Mouse (Mus musculus) E14TG2a.4 (cell line): ENCODE data around the gene Anln.

Experiments used
- CTCF ChIP-seq: conservative IDR thresholded peaks from 2 replicates; pipeline ENCODE4 v1.5.1; 2014; ENCODE audit warnings: low read length
- NANOG ChIP-seq: IDR thresholded peaks from 2 replicates; pipeline ENCODE4 v1.6.1; 2014; ENCODE audit warnings: borderline replicate concordance, low read length, mixed read lengths
- POU5F1 ChIP-seq: IDR thresholded peaks from 2 replicates; pipeline ENCODE4 v1.6.1; 2014; ENCODE audit warnings: low read length, borderline replicate concordance

- TF ChIP-seq CTCF = no peak
- no peak for TF ChIP-seq NANOG
- no peak for TF ChIP-seq POU5F1
These were observed 74.9 kb downstream of the Anln start for GRCm38 (mm10) chr9:22314066-22314465.
